Mouse (Mus musculus) MEL (cell line): ENCODE data around the gene Slc25a48. TPM values are rescaled to one million over a fixed set of nuclear protein-coding genes. Genes with fewer than 3 reads are reported as not detected.

Experiments used
- DNase-seq: peaks from one replicate; pipeline ENCODE4 v3.0.0; 2011; ENCODE audit warnings: low read depth, low spot score
- H3K27ac ChIP-seq: 2 replicates; pipeline ENCODE4 v1.5.1; 2012; ENCODE audit warnings: low read depth, mild to moderate bottlenecking, control low read depth, low read length, moderate library complexity; ENCODE audit not compliant: control insufficient read depth
- H3K27me3 ChIP-seq, 2 experiments: fragments of 150-350 bp in 1 of 2; sonication (generic) in 1 of 2; 2 replicates each; pipeline ENCODE4 v1.6.1; 2012; ENCODE audit warnings: low read length in 2 of 2, mild to moderate bottlenecking in 2 of 2, improper control_type of control experiment in 1 of 2, moderate library complexity in 1 of 2; ENCODE audit not compliant: insufficient read depth in 2 of 2, control insufficient read depth in 1 of 2
- H3K36me3 ChIP-seq, 2 experiments: 2 replicates each; pipeline ENCODE4 v1.6.1; 2012 to 2014; ENCODE audit warnings: low read length in 2 of 2, improper control_type of control experiment in 1 of 2, inconsistent platforms in 1 of 2, mild to moderate bottlenecking in 1 of 2; ENCODE audit not compliant: insufficient read depth in 2 of 2, control insufficient read depth in 1 of 2
- H3K4me1 ChIP-seq, 2 experiments: fragments of 150-350 bp in 1 of 2; sonication (generic) in 1 of 2; 2 replicates each; pipeline ENCODE4 v1.6.1; 2012; ENCODE audit warnings: low read length in 2 of 2, improper control_type of control experiment in 1 of 2, mild to moderate bottlenecking in 1 of 2; ENCODE audit not compliant: insufficient read depth in 2 of 2, control insufficient read depth in 1 of 2
- H3K4me3 ChIP-seq, 2 experiments: fragments of 150-350 bp in 1 of 2; sonication (generic) in 1 of 2; 2 replicates each; pipeline ENCODE4 v1.5.1; 2012; ENCODE audit warnings: low read depth in 2 of 2, low read length in 2 of 2, mild to moderate bottlenecking in 2 of 2, moderate library complexity in 2 of 2, control low read depth in 1 of 2, improper control_type of control experiment in 1 of 2; ENCODE audit not compliant: control insufficient read depth in 1 of 2, insufficient read depth in 1 of 2
- H3K79me2 ChIP-seq: 2 replicates; pipeline ENCODE4 v1.6.1; 2012; ENCODE audit warnings: mild to moderate bottlenecking, low read length, moderate library complexity; ENCODE audit not compliant: control insufficient read depth, poor library complexity, insufficient read depth
- H3K9ac ChIP-seq: 2 replicates; pipeline ENCODE4 v1.6.1; 2012; ENCODE audit warnings: low read depth, mild to moderate bottlenecking, control low read depth, low read length, moderate library complexity; ENCODE audit not compliant: control insufficient read depth, poor library complexity, severe bottlenecking
- H3K9me3 ChIP-seq: fragments of 150-350 bp; sonication (generic); replicated peaks from 2 replicates; pipeline ENCODE4 v1.6.1; 2012; ENCODE audit warnings: mild to moderate bottlenecking, low read length, improper control_type of control experiment, moderate library complexity; ENCODE audit not compliant: insufficient read depth
- BHLHE40 ChIP-seq: IDR thresholded peaks from 2 replicates; pipeline ENCODE4 v1.6.1; 2012; ENCODE audit warnings: low read depth, mild to moderate bottlenecking, inconsistent platforms, low read length, improper control_type of control experiment, borderline replicate concordance
- CTCF ChIP-seq, 3 experiments: IDR thresholded peaks in 2 of 3; conservative IDR thresholded peaks in 1 of 3; 2 replicates each; pipeline ENCODE4 v1.5.1; 2011 to 2012; ENCODE audit warnings: low read length in 3 of 3, low read depth in 2 of 3, mild to moderate bottlenecking in 2 of 3, improper control_type of control experiment in 1 of 3, inconsistent platforms in 1 of 3, mixed read lengths in 1 of 3, moderate library complexity in 1 of 3; ENCODE audit not compliant: control insufficient read depth in 1 of 3, insufficient read depth in 1 of 3, poor library complexity in 1 of 3, severe bottlenecking in 1 of 3
- ETS1 ChIP-seq: IDR thresholded peaks from 2 replicates; pipeline ENCODE4 v1.6.1; 2012; ENCODE audit warnings: low read depth, mild to moderate bottlenecking, inconsistent platforms, low read length, improper control_type of control experiment, moderate library complexity
- HCFC1 ChIP-seq: IDR thresholded peaks from 2 replicates; pipeline ENCODE4 v1.6.1; 2012; ENCODE audit warnings: low read depth, mild to moderate bottlenecking, inconsistent platforms, low read length, improper control_type of control experiment, moderate library complexity
- KAT2A ChIP-seq: conservative IDR thresholded peaks from 2 replicates; pipeline ENCODE4 v1.6.1; 2012; ENCODE audit warnings: low read depth, low read length, improper control_type of control experiment, inconsistent platforms
- MXI1 ChIP-seq: IDR thresholded peaks from 2 replicates; pipeline ENCODE4 v1.6.1; 2011; ENCODE audit warnings: mild to moderate bottlenecking, low read depth, low read length, improper control_type of control experiment
- MYC ChIP-seq: IDR thresholded peaks from 2 replicates; pipeline ENCODE4 v1.6.1; 2011; ENCODE audit warnings: low read depth, mild to moderate bottlenecking, low read length, improper control_type of control experiment, moderate library complexity
- NELFE ChIP-seq: IDR thresholded peaks from 2 replicates; pipeline ENCODE4 v1.6.1; 2011; ENCODE audit warnings: low read depth, low read length, improper control_type of control experiment
- NRF1 ChIP-seq: IDR thresholded peaks from 2 replicates; pipeline ENCODE4 v1.6.1; 2014; ENCODE audit warnings: low read depth, mild to moderate bottlenecking, inconsistent platforms, low read length, improper control_type of control experiment, moderate library complexity; ENCODE audit not compliant: poor library complexity, insufficient read depth, severe bottlenecking
- POLR2A ChIP-seq, 2 experiments: IDR thresholded peaks; 2 replicates each; pipeline ENCODE4 v1.6.1; 2011 to 2012; ENCODE audit warnings: low read length in 2 of 2, mild to moderate bottlenecking in 2 of 2, control low read depth in 1 of 2, improper control_type of control experiment in 1 of 2, low read depth in 1 of 2, moderate library complexity in 1 of 2; ENCODE audit not compliant: control insufficient read depth in 1 of 2, insufficient read depth in 1 of 2, poor library complexity in 1 of 2
- POLR2AphosphoS2 ChIP-seq: IDR thresholded peaks from 2 replicates; pipeline ENCODE4 v1.6.1; 2011; ENCODE audit warnings: low read length, improper control_type of control experiment
- SMC3 ChIP-seq: IDR thresholded peaks from 2 replicates; pipeline ENCODE4 v1.6.1; 2011; ENCODE audit warnings: low read depth, low read length, improper control_type of control experiment
- TCF12 ChIP-seq: IDR thresholded peaks from 2 replicates; pipeline ENCODE4 v1.6.1; 2014; ENCODE audit warnings: low read depth, mild to moderate bottlenecking, inconsistent platforms, low read length, improper control_type of control experiment, moderate library complexity
- UBTF ChIP-seq: IDR thresholded peaks from 2 replicates; pipeline ENCODE4 v1.6.1; 2012; ENCODE audit warnings: low read depth, mild to moderate bottlenecking, inconsistent platforms, low read length, improper control_type of control experiment, moderate library complexity, borderline replicate concordance; ENCODE audit not compliant: insufficient read depth
- USF2 ChIP-seq, 2 experiments: IDR thresholded peaks; 2 replicates each; pipeline ENCODE4 v1.6.1; 2011 to 2012; ENCODE audit warnings: improper control_type of control experiment in 2 of 2, low read length in 2 of 2, borderline replicate concordance in 1 of 2, inconsistent platforms in 1 of 2, low read depth in 1 of 2, mild to moderate bottlenecking in 1 of 2; ENCODE audit not compliant: insufficient read depth in 1 of 2
- ZKSCAN1 ChIP-seq: IDR thresholded peaks from 2 replicates; pipeline ENCODE4 v1.6.1; 2012; ENCODE audit warnings: low read depth, mild to moderate bottlenecking, inconsistent platforms, low read length, improper control_type of control experiment, moderate library complexity
- ZNF384 ChIP-seq: IDR thresholded peaks from 2 replicates; pipeline ENCODE4 v1.6.1; 2012; ENCODE audit warnings: low read depth, mild to moderate bottlenecking, inconsistent platforms, low read length, improper control_type of control experiment
- polyA plus RNA-seq, 2 experiments: library from polyadenylated mRNA; stranded (reverse) in 1 of 2; unstranded in 1 of 2; fragments of >175 nt in 1 of 2; fragments of >200 nt in 1 of 2; gene quantifications; 2 replicates each; pipeline versions ENCODE4 v1.2.1 to v1.2.4; 2012; ENCODE audit warnings: low replicate concordance in 2 of 2, low read depth in 1 of 2; ENCODE audit not compliant: insufficient read length in 2 of 2, insufficient read depth in 1 of 2, missing spikeins in 1 of 2
- total RNA-seq: library from RNA; depleted of rRNA; stranded (reverse); fragments of 300-350 nt; gene quantifications from 2 replicates; pipeline ENCODE4 v1.2.3, GENCODE M21; 2012

The Slc25a48 gene
- total and polyA plus RNA-seq, 3 experiments: not detected

- no peaks in the 10 kb centered on the region for H3K27me3 ChIP-seq
- no peaks in the 10 kb centered on the region for H3K4me1 ChIP-seq
- H3K9ac ChIP-seq: no peak overlapping the region
- H3K4me3 ChIP-seq: no peak overlapping the region
- no peaks in the 10 kb centered on the region for H3K36me3 ChIP-seq
- H3K27ac ChIP-seq: no peak overlapping the region
- no peak for TF ChIP-seq TCF12
- TF ChIP-seq NELFE: no peak
- TF ChIP-seq NRF1: no peak
- TF ChIP-seq SMC3: no peak
- peak in 1 of 3 experiments; percentile 9; a peak in 1 of 6 replicates for TF ChIP-seq CTCF (IDR thresholded peaks at IDR 0.05 in 2 of 3, conservative IDR thresholded peaks at IDR 0.05 in 1 of 3; ENCODE audit: control insufficient read depth in 1 of 3, insufficient read depth in 1 of 3, low read depth in 2 of 3, low read length in 3 of 3, poor library complexity in 1 of 3, severe bottlenecking in 1 of 3)
- no peak for TF ChIP-seq ZKSCAN1
- no peak for TF ChIP-seq ETS1
- TF ChIP-seq, all 39 proteins: peak for 1
- DNase-seq: peak; percentile 3
- H3K79me2 ChIP-seq: no peaks in the 10 kb centered on the region
- no peaks in the 10 kb centered on the region for H3K9me3 ChIP-seq
Measured at GRCm38 (mm10) chr13:56422072-56422723, 16.0 kb upstream of the Slc25a48 start.

GRCm38 (mm10) chr13:56425931-56426330 is 12.2 kb upstream of the Slc25a48 start:
- no peak for DNase-seq
- Histone ChIP-seq H3K9me3 (no peaks in the 10 kb centered on the region), H3K9ac (no peak overlapping the region), H3K27me3 (no peaks in the 10 kb centered on the region), H3K4me3 (no peak overlapping the region), H3K4me1 (no peaks in the 10 kb centered on the region), H3K36me3 (no peaks in the 10 kb centered on the region), H3K27ac (no peak overlapping the region), H3K79me2 (no peaks in the 10 kb centered on the region)
- TF ChIP-seq NELFE: no peak
- no peak for TF ChIP-seq ETS1
- TF ChIP-seq KAT2A: no peak
- no peak for TF ChIP-seq ZNF384
- no peak for TF ChIP-seq UBTF
- TF ChIP-seq MXI1: no peak
- TF ChIP-seq NRF1: no peak
- no peak for TF ChIP-seq SMC3
- no peak for TF ChIP-seq HCFC1
- TF ChIP-seq MYC: no peak
- TF ChIP-seq POLR2AphosphoS2: no peak
- no peak for TF ChIP-seq BHLHE40
- TF ChIP-seq POLR2A (IDR thresholded peaks at IDR 0.05; ENCODE audit: control insufficient read depth in 1 of 2, insufficient read depth in 1 of 2, low read depth in 1 of 2, low read length in 2 of 2, poor library complexity in 1 of 2): no peak
- TF ChIP-seq USF2 (IDR thresholded peaks at IDR 0.05; ENCODE audit: borderline replicate concordance in 1 of 2, insufficient read depth in 1 of 2, low read depth in 1 of 2, low read length in 2 of 2): no peak
- no peak for TF ChIP-seq CTCF (IDR thresholded peaks at IDR 0.05 in 2 of 3, conservative IDR thresholded peaks at IDR 0.05 in 1 of 3; ENCODE audit: control insufficient read depth in 1 of 3, insufficient read depth in 1 of 3, low read depth in 2 of 3, low read length in 3 of 3, poor library complexity in 1 of 3, severe bottlenecking in 1 of 3)
- no peak for TF ChIP-seq ZKSCAN1
